Mouse (Mus musculus): Measurements from ENCODE around the gene P2ry6. TPM values are rescaled to one million over a fixed set of nuclear protein-coding genes. Genes with fewer than 3 reads are reported as not detected.

P2ry6 gene
- 3.6 and 5.6 TPM in 2 replicates for polyA plus RNA-seq (2015; fragmentation: Nextera tagmentation; extraction: Ambion mirVana)

DNA sequence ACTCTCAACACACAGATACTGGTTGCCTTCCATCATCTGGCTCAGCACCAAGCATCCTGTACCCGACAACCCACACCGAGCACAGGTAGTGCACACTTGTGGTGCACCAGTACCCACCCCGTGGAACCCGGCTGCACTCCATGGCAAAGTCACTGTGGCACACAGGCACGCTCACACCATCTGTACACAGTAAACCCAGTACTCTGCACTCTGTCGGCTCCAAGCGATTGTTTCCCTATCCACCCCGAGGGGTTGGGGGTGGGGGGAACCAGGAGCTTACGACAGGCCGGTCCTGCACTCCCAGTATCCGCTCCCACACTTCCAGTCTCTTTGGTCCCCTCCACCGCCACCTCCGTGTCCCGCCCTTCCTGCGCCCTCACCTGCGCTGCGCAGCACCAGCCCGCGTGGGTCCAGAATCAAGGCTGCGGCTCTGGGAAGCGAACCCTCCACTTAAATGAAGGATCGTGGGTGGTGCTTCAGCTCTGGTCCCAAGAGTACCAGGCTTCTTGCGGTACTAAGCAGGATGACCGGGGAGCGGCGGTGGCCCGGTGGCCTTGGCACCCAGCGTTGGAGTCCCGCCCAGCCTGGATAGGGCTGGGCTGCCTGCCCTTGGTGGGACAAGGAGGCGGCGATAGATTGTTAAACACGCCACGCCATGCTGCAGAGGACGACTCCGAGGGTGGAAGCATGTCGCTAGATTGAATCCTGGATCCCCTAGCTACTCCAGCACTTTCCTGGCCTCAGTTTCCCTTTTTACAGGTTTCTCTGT lies at the start of gene P2ry6:
Gene P2ry6 (minus strand): TSS at position 515 of the 769 bp plus-strand sequence.
- H3K27ac ChIP-seq, result no peak within 1 kb of the TSS
- H3K4me1 ChIP-seq, result peaks cover 17% of the 10 kb centered on the region
- peaks cover 36% of the 10 kb centered on the region for H3K27me3 ChIP-seq
- H3K36me3 ChIP-seq, result no peaks in the 10 kb centered on the region
- peak within 1 kb of the TSS; percentile 59 for H3K9ac ChIP-seq
- H3K9me3 ChIP-seq, result no peaks in the 10 kb centered on the region
- no peak for ATAC-seq (ENCODE audit: insufficient number of reproducible peaks, insufficient read depth, low FRiP score, low TSS enrichment, low read depth)
- peak within 1 kb of the TSS; percentile 72 for H3K4me2 ChIP-seq
- H3K4me3 ChIP-seq, result peak within 1 kb of the TSS; percentile 42
- WGBS, result 3% methylated on average over 36 of the region's 36 CpGs

DNA sequence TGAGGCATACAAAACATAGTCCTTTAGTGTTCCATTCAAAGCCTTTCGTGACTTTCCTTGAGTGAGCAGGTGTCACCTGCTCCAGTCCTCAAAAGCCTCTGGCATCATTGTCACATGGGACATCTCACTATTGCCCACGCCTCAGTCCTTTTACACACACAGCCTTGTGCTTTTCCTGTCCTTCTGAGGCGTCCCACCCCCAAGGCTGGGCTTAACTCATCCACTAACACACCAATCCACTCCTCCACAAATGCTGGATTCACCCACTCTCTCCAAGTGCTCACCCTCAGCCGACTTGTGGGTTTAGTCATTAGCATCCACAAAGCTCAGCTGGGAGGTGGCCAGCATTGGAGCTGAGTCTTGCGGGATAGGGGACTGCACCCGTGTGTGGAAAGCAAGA lies 43.0 kb upstream of the P2ry6 start:
- Histone ChIP-seq H3K4me1 (peaks cover 23% of the 10 kb centered on the region), H3K36me3 (no peaks in the 10 kb centered on the region), H3K4me2 (no peak overlapping the region), H3K27ac (no peak overlapping the region), H3K9ac (no peak overlapping the region), H3K27me3 (peaks cover 14% of the 10 kb centered on the region), H3K9me3 (no peaks in the 10 kb centered on the region), H3K4me3 (no peak overlapping the region)
- WGBS, result 57% methylated on average over 6 of the region's 6 CpGs
- no peak for ATAC-seq (ENCODE audit: insufficient number of reproducible peaks, insufficient read depth, low FRiP score, low TSS enrichment, low read depth)

DNA sequence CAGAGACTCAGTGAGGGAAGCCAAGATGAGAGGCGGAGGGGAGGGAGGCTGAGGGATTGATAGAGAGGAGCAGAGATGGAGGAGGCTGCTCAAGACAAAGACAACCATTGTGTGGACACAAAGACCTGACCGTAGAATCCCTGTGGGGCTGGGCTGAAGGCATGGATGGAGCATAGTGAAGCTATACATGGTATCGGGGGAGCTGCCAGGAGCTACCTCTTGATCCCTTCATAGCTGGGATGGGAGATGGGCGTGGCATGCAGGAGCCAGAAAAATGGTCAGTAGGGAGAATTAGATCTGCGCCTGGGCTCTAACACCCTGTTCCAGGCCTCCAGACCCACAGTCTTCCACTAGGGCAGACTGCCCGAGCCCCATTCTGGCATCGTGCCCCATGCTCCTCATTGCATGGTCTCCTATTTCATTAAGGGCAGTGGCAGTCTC lies 42.6 kb upstream of the P2ry6 start:
- Histone ChIP-seq H3K36me3 (no peaks in the 10 kb centered on the region), H3K4me1 (peaks cover 27% of the 10 kb centered on the region), H3K4me3 (no peak overlapping the region), H3K27ac (no peak overlapping the region; the same call in 1 of the 2 replicates), H3K4me2 (no peak overlapping the region), H3K9me3 (no peaks in the 10 kb centered on the region), H3K27me3 (peaks cover 19% of the 10 kb centered on the region), H3K9ac (no peak overlapping the region)
- WGBS, result 42% methylated on average over 7 of the region's 7 CpGs
- no peak for ATAC-seq (ENCODE audit: insufficient number of reproducible peaks, insufficient read depth, low FRiP score, low TSS enrichment, low read depth)

DNA sequence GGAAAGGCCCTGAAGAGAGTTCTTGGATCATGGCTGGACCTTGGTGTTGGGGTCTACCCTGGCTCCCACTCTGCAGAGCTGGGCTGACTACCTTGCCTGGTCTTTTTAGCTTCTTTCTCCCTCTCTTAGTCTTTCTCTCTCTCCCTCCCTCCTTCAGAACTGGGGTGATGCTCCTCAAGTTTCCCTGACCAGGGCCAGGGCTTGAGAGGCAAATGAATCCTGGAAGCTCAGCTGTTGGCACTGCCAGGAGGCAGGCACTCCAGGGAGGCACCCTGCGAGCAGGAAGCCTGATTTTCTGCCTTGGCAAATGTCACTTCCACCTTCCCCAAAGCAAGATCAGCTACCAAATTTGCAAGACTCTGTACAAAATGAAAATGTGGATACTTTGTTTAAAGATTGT lies 40.5 kb upstream of the P2ry6 start:
- WGBS, result 74% methylated on average over 1 of the region's 1 CpGs
- Histone ChIP-seq H3K4me3 (no peak overlapping the region), H3K36me3 (no peaks in the 10 kb centered on the region), H3K9me3 (no peaks in the 10 kb centered on the region), H3K9ac (no peak overlapping the region), H3K27ac (no peak overlapping the region), H3K27me3 (peaks cover 39% of the 10 kb centered on the region), H3K4me2 (no peak overlapping the region), H3K4me1 (peaks cover 35% of the 10 kb centered on the region)
- ATAC-seq (ENCODE audit: insufficient number of reproducible peaks, insufficient read depth, low FRiP score, low TSS enrichment, low read depth), result no peak

DNA sequence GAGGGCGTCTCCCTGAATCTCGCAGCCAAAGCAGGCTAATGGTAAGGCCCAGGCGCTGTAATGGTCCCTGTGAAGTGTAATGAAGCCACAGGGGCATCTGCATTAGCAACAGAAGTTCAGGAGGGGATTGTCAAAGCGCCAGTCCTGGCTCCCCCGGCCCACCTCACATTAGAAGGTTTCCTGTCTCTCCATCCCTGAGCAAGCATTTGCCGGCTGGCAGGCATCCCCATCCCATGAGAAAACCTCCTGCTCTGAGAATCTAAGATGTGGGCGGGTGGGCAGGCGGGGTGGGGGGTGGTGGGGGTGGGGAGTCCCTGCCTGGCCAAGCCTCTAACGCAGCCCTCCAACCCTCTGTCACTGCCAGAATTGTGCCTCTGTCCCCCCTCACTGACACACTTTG lies 39.6 kb upstream of the P2ry6 start:
- Histone ChIP-seq H3K9ac (no peak overlapping the region), H3K27ac (no peak overlapping the region), H3K27me3 (peaks cover 48% of the 10 kb centered on the region), H3K9me3 (no peaks in the 10 kb centered on the region), H3K4me2 (no peak overlapping the region), H3K36me3 (no peaks in the 10 kb centered on the region), H3K4me1 (peaks cover 35% of the 10 kb centered on the region), H3K4me3 (no peak overlapping the region)
- no peak for ATAC-seq (ENCODE audit: insufficient number of reproducible peaks, insufficient read depth, low FRiP score, low TSS enrichment, low read depth)
- WGBS, result 17% methylated on average over 9 of the region's 9 CpGs

DNA sequence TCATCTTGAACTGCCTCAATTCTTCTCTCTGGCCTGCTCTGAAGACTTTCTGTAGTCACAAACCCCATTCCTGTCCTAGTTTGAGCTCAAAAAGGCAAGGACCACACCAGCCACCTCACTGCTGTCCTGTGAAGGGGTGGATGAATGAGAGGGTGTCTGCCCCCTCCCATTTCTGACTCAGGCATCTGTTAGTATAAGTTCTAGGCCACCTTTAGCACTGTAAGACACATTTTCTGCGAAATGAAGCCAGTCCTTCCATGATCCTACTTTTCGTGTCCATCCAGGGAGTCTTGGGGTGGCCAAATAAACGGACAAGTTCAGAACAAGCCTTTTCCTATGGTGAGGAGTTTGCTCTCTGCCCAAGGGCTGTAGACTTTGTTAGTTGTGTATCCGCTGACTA lies 38.1 kb upstream of the P2ry6 start, which contains the start of gene P2ry2:
Gene P2ry2 (minus strand): TSS at position 326 of the 400 bp plus-strand sequence.
- Histone ChIP-seq H3K9me3 (no peaks in the 10 kb centered on the region), H3K4me3 (peak within 1 kb of the TSS; percentile 56), H3K27ac (no peak within 1 kb of the TSS), H3K9ac (peak within 1 kb of the TSS; percentile 63), H3K27me3 (peaks cover 48% of the 10 kb centered on the region), H3K4me1 (peaks cover 33% of the 10 kb centered on the region), H3K36me3 (no peaks in the 10 kb centered on the region), H3K4me2 (peak within 1 kb of the TSS; percentile 98)
- no peak for ATAC-seq (ENCODE audit: insufficient number of reproducible peaks, insufficient read depth, low FRiP score, low TSS enrichment, low read depth)
- 60% methylated on average over 4 of the region's 4 CpGs for WGBS

DNA sequence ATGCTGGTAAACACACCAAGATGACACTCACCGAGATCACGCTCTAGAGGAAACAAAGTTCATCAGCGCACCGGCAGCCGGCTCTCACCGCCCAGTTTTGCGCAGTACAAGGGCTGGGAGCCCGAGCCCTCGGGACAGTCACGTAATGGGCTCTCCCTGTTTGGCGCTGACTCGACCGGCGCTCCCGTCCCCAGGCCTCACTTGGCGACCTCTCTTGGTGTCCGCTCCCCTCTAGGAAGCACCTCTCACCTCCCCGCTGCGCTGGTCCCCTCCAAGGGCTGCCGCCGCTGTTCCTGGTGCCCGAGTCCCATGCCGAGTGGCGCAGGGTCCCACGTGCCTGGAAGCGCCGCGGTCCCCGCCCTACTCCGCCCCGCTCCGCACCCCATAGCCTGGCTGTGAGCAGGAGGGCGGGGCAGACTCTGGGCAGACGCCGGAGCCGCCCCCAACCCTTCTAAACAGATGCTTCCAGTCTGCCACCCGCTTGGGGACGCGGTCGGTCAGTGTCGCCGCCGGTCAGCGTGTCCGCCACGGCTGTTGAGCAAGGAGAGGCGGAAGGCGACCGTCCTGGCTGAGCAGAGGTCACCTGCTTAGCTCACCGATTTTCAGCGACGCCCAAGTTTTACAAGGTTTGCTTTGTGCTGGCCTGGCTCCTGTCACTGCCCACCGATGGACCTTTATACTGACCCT lies 37.4 kb upstream of the P2ry6 start:
- H3K9ac ChIP-seq, result peak overlapping the region; percentile 63
- H3K9me3 ChIP-seq, result no peaks in the 10 kb centered on the region
- H3K27me3 ChIP-seq, result peaks cover 48% of the 10 kb centered on the region
- ATAC-seq (ENCODE audit: insufficient number of reproducible peaks, insufficient read depth, low FRiP score, low TSS enrichment, low read depth), result peak; percentile 88
- no peak overlapping the region for H3K27ac ChIP-seq
- no peaks in the 10 kb centered on the region for H3K36me3 ChIP-seq
- WGBS, result under 1% methylated on average over 53 of the region's 53 CpGs
- H3K4me3 ChIP-seq, result peak overlapping the region; percentile 56
- H3K4me1 ChIP-seq, result peaks cover 27% of the 10 kb centered on the region
- H3K4me2 ChIP-seq, result peak overlapping the region; percentile 98

DNA sequence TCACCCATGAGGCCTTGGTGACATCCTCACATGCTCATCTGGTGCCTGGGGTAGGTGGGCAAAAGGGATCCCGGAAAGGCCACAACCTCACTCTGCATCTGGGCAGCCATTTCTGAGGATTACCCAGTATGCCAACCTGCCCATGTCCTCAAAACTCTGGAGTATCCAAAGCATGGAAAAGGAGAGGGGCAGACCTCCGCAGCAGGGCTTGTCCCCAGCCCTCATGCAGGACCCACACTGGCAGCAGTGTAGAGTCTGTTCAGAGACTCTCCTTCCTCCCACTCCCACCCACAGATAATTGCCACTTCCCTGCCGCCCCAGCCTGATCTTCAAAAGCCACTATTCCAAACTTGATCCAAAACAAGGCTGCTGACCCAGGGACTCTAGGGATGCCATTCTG lies 36.3 kb upstream of the P2ry6 start:
- Histone ChIP-seq H3K27me3 (peaks cover 48% of the 10 kb centered on the region), H3K4me2 (no peak overlapping the region), H3K27ac (no peak overlapping the region), H3K36me3 (no peaks in the 10 kb centered on the region), H3K4me1 (peaks cover 27% of the 10 kb centered on the region), H3K9ac (no peak overlapping the region), H3K4me3 (no peak overlapping the region), H3K9me3 (no peaks in the 10 kb centered on the region)
- ATAC-seq (ENCODE audit: insufficient number of reproducible peaks, insufficient read depth, low FRiP score, low TSS enrichment, low read depth), result no peak
- 60% methylated on average over 3 of the region's 3 CpGs for WGBS

DNA sequence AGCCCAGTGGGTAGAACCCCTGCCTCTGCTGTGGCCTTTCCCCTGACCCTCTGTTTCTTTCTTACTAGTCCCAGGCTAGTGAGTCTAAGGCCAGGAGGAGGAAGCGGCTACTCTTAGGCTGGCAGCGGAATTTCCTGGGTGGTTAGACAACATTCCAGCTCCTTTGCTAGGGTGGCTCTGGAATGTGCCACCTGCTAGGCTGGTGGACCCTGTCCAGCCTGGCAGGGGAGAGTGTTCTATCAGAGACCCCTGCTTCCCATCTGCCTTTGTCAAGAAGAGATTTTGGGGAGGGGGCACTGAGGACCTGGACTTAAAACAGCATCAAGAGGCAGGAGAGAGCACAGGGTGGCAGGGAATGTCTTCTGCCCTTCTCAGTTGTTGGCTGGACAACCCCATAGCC lies 31.8 kb upstream of the P2ry6 start:
- no peak overlapping the region for H3K9ac ChIP-seq
- peaks cover 21% of the 10 kb centered on the region for H3K27me3 ChIP-seq
- no peaks in the 10 kb centered on the region for H3K9me3 ChIP-seq
- no peak overlapping the region for H3K4me2 ChIP-seq
- 61% methylated on average over 2 of the region's 2 CpGs for WGBS
- H3K4me3 ChIP-seq, result no peak overlapping the region
- ATAC-seq (ENCODE audit: insufficient number of reproducible peaks, insufficient read depth, low FRiP score, low TSS enrichment, low read depth), result no peak
- H3K4me1 ChIP-seq, result peaks cover 12% of the 10 kb centered on the region
- H3K36me3 ChIP-seq, result no peaks in the 10 kb centered on the region
- no peak overlapping the region for H3K27ac ChIP-seq

DNA sequence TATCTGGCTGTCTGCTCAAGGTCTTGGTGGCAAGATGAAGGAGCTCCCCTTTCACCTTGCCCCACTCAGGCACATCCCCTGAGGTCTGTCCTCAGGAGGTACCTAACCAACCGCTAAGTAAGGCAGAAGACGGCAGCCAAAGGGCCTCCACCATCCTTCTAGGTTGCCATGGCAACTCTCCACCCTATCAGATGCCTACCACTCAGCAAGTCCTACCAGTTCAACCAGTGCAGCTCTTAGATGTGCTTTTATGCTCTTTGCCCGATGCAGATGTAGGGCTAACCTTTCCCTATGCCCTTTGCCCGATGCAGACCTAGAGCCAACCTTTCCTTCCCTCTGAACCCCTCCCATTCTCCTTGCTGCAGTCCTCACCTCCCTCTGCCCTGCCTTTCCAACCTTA lies 30.7 kb upstream of the P2ry6 start:
- H3K27ac ChIP-seq, result no peak overlapping the region
- no peak; the same call in 1 of the 2 replicates for ATAC-seq (ENCODE audit: insufficient number of reproducible peaks, insufficient read depth, low FRiP score, low TSS enrichment, low read depth)
- WGBS, result 56% methylated on average over 4 of the region's 4 CpGs
- H3K36me3 ChIP-seq, result no peaks in the 10 kb centered on the region
- H3K4me3 ChIP-seq, result no peak overlapping the region
- H3K27me3 ChIP-seq, result peaks cover 10% of the 10 kb centered on the region
- no peaks in the 10 kb centered on the region for H3K9me3 ChIP-seq
- H3K4me1 ChIP-seq, result peaks cover 12% of the 10 kb centered on the region
- H3K9ac ChIP-seq, result no peak overlapping the region
- H3K4me2 ChIP-seq, result no peak overlapping the region

DNA sequence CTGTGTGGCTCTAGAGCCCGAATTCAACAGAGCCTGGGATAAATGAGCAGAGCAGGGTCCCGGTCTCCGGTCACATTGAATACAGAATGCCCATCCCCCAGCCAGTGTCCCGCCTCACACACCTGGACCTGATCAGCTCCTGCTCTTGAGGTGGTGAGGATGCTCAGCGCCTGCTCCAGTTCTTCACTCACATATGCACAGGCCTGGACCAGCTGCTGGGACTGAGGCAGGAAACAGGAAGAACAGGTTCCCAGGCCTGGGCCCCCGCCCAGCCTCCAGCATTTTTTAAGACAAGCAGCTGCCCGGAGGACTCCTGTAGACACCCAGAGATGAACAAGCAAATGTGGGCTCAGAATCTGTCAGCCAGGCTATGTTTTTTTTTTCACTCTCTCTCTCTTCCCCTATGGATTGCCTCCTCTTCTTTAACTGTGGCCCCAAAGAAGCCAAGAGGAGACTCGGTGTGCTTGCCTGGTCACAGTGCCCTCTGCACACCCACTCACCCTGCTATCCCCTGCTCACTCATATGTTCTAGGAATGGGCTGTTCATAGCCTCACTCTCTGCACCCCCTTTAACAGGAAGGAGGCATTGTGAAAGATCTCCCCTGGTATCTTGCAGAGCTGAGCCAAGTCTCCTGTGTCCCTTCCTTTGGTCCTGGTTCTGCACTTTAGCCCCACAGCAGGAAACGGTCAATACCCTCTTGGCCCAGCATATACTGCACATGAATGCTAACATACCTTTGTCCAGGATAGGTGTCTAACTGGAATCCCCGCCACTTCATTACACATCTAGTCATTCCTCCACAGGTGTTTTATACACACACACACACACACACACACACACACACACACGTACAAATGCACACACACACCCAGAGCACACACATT lies 29.2 kb upstream of the P2ry6 start:
- Histone ChIP-seq H3K9me3 (no peaks in the 10 kb centered on the region), H3K4me2 (no peak overlapping the region), H3K9ac (no peak overlapping the region), H3K27ac (peak overlapping the region; percentile 35), H3K4me1 (peaks cover 16% of the 10 kb centered on the region), H3K27me3 (no peaks in the 10 kb centered on the region), H3K36me3 (no peaks in the 10 kb centered on the region), H3K4me3 (no peak overlapping the region)
- ATAC-seq (ENCODE audit: insufficient number of reproducible peaks, insufficient read depth, low FRiP score, low TSS enrichment, low read depth), result no peak
- WGBS, result 42% methylated on average over 11 of the region's 11 CpGs

Data from embryonic facial prominence, embryonic 13.5 days (tissue).